Mouse (Mus musculus) stomach, postnatal 0 days (tissue): ENCODE measurements at regions not wholly inside any gene's neighbourhood (a gene's known extent, or its start where the extent isn't known, plus 50 kb on each side); places are given as distances from the start of the nearest gene placed in this dataset.

Source experiments
- CTCF ChIP-seq: IDR thresholded peaks from 2 replicates; pipeline ENCODE4 v1.5.1; 2016; ENCODE audit warnings: antibody characterized with exemption, low read depth, mild to moderate bottlenecking, moderate library complexity
- EP300 ChIP-seq: optimal IDR thresholded peaks from 2 replicates; pipeline ENCODE3; 2016; ENCODE audit warnings: antibody characterized with exemption

DNA sequence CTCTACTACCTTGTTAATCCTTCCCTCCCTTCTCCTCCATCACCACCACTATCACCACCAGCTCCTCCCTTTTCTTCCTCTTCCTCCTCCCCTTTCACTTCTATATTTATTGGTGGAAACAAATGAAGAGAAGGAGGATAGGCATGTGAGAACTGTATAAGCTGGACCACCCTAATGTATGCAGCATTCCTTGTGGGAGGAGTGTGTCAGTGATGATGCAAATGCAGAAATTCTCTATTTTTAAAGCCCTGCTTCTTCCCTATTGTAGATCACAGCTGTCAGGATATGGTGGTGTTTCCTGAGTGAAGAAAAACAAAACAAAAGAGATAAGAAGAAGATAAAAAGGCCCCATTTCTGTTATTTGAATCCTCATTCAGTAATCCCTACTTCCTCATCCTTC lies 112.8 kb downstream of the Plppr4 start:
- TF ChIP-seq CTCF, result no peak
- no peak for TF ChIP-seq EP300
